Mouse (Mus musculus) midbrain, embryonic 10.5 days (tissue): ENCODE data around the gene Timmdc1. TPM values are rescaled to one million over a fixed set of nuclear protein-coding genes. Genes with fewer than 3 reads are reported as not detected.

Experiments used
- DNase-seq: peaks from one replicate; pipeline ENCODE4 v3.0.0-alpha.2; 2017; ENCODE audit warnings: low spot score
- H3K27ac ChIP-seq: fragments of 300-500 bp; sonication (generic); replicated peaks from 2 replicates; pipeline ENCODE4 v1.5.1; 2016; ENCODE audit warnings: mild to moderate bottlenecking
- H3K27me3 ChIP-seq: fragments of 300-500 bp; sonication (generic); 2 replicates; pipeline ENCODE4 v1.6.1; 2016; ENCODE audit warnings: low read depth, mild to moderate bottlenecking; ENCODE audit not compliant: poor library complexity, severe bottlenecking
- H3K36me3 ChIP-seq: fragments of 300-500 bp; sonication (generic); 2 replicates; pipeline ENCODE4 v1.6.1; 2016; ENCODE audit warnings: mild to moderate bottlenecking, moderate library complexity
- H3K4me1 ChIP-seq: fragments of 300-500 bp; sonication (generic); 2 replicates; pipeline ENCODE4 v1.6.1; 2016
- H3K4me3 ChIP-seq: fragments of 300-500 bp; sonication (generic); 2 replicates; pipeline ENCODE4 v1.5.1; 2016; ENCODE audit warnings: mild to moderate bottlenecking, moderate library complexity
- H3K9me3 ChIP-seq: fragments of 300-500 bp; sonication (generic); replicated peaks from 2 replicates; pipeline ENCODE4 v1.6.1; 2016; ENCODE audit warnings: mild to moderate bottlenecking
- WGBS: fragments of 180-500 bp; shearing (Covaris S2); methylation state at CpG from one replicate; pipeline ENCODE4 v1.1.7; 2016; 5-methylcytosine and 5-hydroxymethylcytosine counted together
- polyA plus RNA-seq: library from polyadenylated mRNA; unstranded; fragments of >200 nt; fragmentation: Nextera tagmentation; extraction: Ambion mirVana; gene quantifications from 2 replicates; pipeline ENCODE4 v1.2.1, GENCODE M21; 2016

Timmdc1 gene
- polyA plus RNA-seq, 1 experiment from 2014 or later: 35.4 TPM

GRCm38 (mm10) chr16:38454533-38455254 lies 67.8 kb downstream of the Timmdc1 start:
- Histone ChIP-seq H3K4me1 (peaks cover 24% of the 10 kb centered on the region), H3K36me3 (peaks cover 11% of the 10 kb centered on the region), H3K9me3 (no peaks in the 10 kb centered on the region), H3K27me3 (no peaks in the 10 kb centered on the region), H3K4me3 (no peak overlapping the region), H3K27ac (no peak overlapping the region)
- 88% methylated on average over 11 of the region's 11 CpGs for WGBS
- DNase-seq: no peak

GRCm38 (mm10) chr16:38453952-38454351 lies 68.5 kb downstream of the Timmdc1 start:
- H3K9me3 ChIP-seq: no peaks in the 10 kb centered on the region
- H3K27me3 ChIP-seq: no peaks in the 10 kb centered on the region
- H3K4me3 ChIP-seq: no peak overlapping the region
- H3K4me1 ChIP-seq: peaks cover 24% of the 10 kb centered on the region
- WGBS: 93% methylated on average over 4 of the region's 4 CpGs
- no peak overlapping the region for H3K27ac ChIP-seq
- no peak for DNase-seq
- peaks cover 19% of the 10 kb centered on the region for H3K36me3 ChIP-seq

GRCm38 (mm10) chr16:38453203-38453553 lies 69.3 kb downstream of the Timmdc1 start:
- DNase-seq: no peak
- peaks cover 27% of the 10 kb centered on the region for H3K36me3 ChIP-seq
- H3K9me3 ChIP-seq: no peaks in the 10 kb centered on the region
- 38% methylated on average over 3 of the region's 3 CpGs for WGBS
- peak overlapping the region; percentile 88 for H3K4me3 ChIP-seq
- peak overlapping the region; percentile 97 for H3K27ac ChIP-seq
- H3K4me1 ChIP-seq: peaks cover 24% of the 10 kb centered on the region
- H3K27me3 ChIP-seq: no peaks in the 10 kb centered on the region

GRCm38 (mm10) chr16:38452442-38453202 lies 69.8 kb downstream of the Timmdc1 start, which contains the start of gene Adprh:
Adprh (minus strand) TSS chr16:38452703.
- 1% methylated on average over 60 of the region's 61 CpGs for WGBS
- Histone ChIP-seq H3K27ac (peak within 1 kb of the TSS; percentile 97), H3K4me3 (peak within 1 kb of the TSS; percentile 88), H3K36me3 (peaks cover 32% of the 10 kb centered on the region), H3K4me1 (peaks cover 24% of the 10 kb centered on the region), H3K9me3 (no peaks in the 10 kb centered on the region), H3K27me3 (no peaks in the 10 kb centered on the region)
- peak; percentile 90 for DNase-seq

- 47% methylated on average over 12 of the region's 12 CpGs for WGBS
- Histone ChIP-seq H3K27me3 (no peaks in the 10 kb centered on the region), H3K4me3 (peak overlapping the region; percentile 88), H3K4me1 (peaks cover 24% of the 10 kb centered on the region), H3K36me3 (peaks cover 42% of the 10 kb centered on the region), H3K27ac (peak overlapping the region; percentile 97), H3K9me3 (no peaks in the 10 kb centered on the region)
- DNase-seq: peak; percentile 15
Measured at GRCm38 (mm10) chr16:38451421-38452205, 70.8 kb downstream of the Timmdc1 start.

GRCm38 (mm10) chr16:38450707-38451106 lies 71.8 kb downstream of the Timmdc1 start:
- Histone ChIP-seq H3K4me3 (no peak overlapping the region), H3K36me3 (peaks cover 51% of the 10 kb centered on the region), H3K27me3 (no peaks in the 10 kb centered on the region), H3K4me1 (peaks cover 24% of the 10 kb centered on the region), H3K27ac (no peak overlapping the region), H3K9me3 (no peaks in the 10 kb centered on the region)
- DNase-seq: no peak
- 89% methylated on average over 7 of the region's 7 CpGs for WGBS

- 94% methylated on average over 12 of the region's 12 CpGs for WGBS
- no peaks in the 10 kb centered on the region for H3K27me3 ChIP-seq
- peaks cover 74% of the 10 kb centered on the region for H3K36me3 ChIP-seq
- H3K27ac ChIP-seq: no peak overlapping the region
- peaks cover 24% of the 10 kb centered on the region for H3K4me1 ChIP-seq
- H3K4me3 ChIP-seq: no peak overlapping the region
- no peak for DNase-seq
- H3K9me3 ChIP-seq: no peaks in the 10 kb centered on the region; the same call in 1 of the 2 replicates
Measured at GRCm38 (mm10) chr16:38448458-38448857, 74.0 kb downstream of the Timmdc1 start.

Other genes with a start within 250 kb of the Timmdc1 start
- not detected in 2 replicates for gene Nr1i2, start 227.8 kb downstream of the Timmdc1 start, polyA plus RNA-seq
- 0.78 and 0.98 TPM in 2 replicates for gene Maats1, start 180.5 kb downstream of the Timmdc1 start, polyA plus RNA-seq
- 129 and 140 TPM in 2 replicates for gene Cox17, start 175.7 kb downstream of the Timmdc1 start, polyA plus RNA-seq
- gene Gm21987, start 175.6 kb downstream of the Timmdc1 start, polyA plus RNA-seq: not detected in 2 replicates
- gene Popdc2, start 160.5 kb downstream of the Timmdc1 start, polyA plus RNA-seq: 0.75 and 1.3 TPM in 2 replicates
- 0.07 and 0.11 TPM in 2 replicates for gene Pla1a, start 89.5 kb downstream of the Timmdc1 start, polyA plus RNA-seq
- gene Adprh, start 70.0 kb downstream of the Timmdc1 start, polyA plus RNA-seq: 144 and 150 TPM in 2 replicates
- 0.23 and 0.67 TPM in 2 replicates for gene Cd80, start 67.1 kb downstream of the Timmdc1 start, polyA plus RNA-seq
- gene Poglut1, start 27.6 kb upstream of the Timmdc1 start, polyA plus RNA-seq: 68.2 and 73.0 TPM in 2 replicates
- gene Tmem39a, start 36.0 kb upstream of the Timmdc1 start, polyA plus RNA-seq: 80.8 and 91.6 TPM in 2 replicates
- 7.3 and 8.7 TPM in 2 replicates for gene Arhgap31, start 190.6 kb upstream of the Timmdc1 start, polyA plus RNA-seq
- 20.8 and 25.7 TPM in 2 replicates for gene B4galt4, start 219.6 kb upstream of the Timmdc1 start, polyA plus RNA-seq